ENCODE assay signal across 25 mouse cellular contexts in the genomic region with DNA sequence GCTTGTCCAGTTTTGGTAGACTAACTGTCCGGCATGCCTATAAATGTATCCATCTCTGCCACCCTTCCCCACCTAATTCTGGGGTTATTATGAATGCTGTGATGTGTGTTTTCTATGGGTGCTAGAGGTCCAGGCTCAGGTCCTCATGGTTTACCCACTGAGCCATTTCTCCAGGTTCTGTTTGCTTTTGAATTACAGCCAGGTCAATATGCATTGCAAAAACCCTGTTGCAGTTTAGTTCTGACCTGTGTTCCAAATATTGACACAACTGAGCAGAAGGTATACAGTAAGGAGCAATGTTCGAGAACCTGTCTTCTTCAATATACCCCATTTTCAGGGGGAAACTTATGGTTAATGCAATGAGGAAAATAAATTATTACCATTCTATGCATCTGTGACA.
"Had no signal": no experiment of that assay in that cellular context is flagged by ENCODE, and none has a peak within 500 bp of the region (broad histone marks: within the 10 kb centered on the region; RNA-seq: fewer than 3 reads in every experiment).

No protein-coding gene starts in this region.

- H3K9me3 ChIP-seq: heart, embryonic 13.5 days; heart, embryonic 15.5 days; hindbrain, embryonic 13.5 days; hindbrain, embryonic 15.5 days; kidney, embryonic 15.5 days; limb, embryonic 10.5 days; limb, embryonic 12.5 days; liver, embryonic 13.5 days had no signal

- H3K27me3 ChIP-seq: heart, embryonic 13.5 days; heart, embryonic 15.5 days; hindbrain, embryonic 13.5 days; hindbrain, embryonic 15.5 days; kidney, embryonic 15.5 days; limb, embryonic 12.5 days; liver, embryonic 13.5 days had no signal

- H3K4me3 ChIP-seq: heart, adult 2 months; heart, embryonic 13.5 days; heart, embryonic 15.5 days; hindbrain, embryonic 13.5 days; hindbrain, embryonic 15.5 days; kidney, embryonic 15.5 days; left cerebral cortex, adult 2 months; limb, embryonic 10.5 days; limb, embryonic 12.5 days; liver, embryonic 13.5 days had no signal

- H3K9ac ChIP-seq: forebrain, postnatal 0 days; heart, embryonic 13.5 days; heart, embryonic 15.5 days; hindbrain, embryonic 13.5 days; hindbrain, embryonic 15.5 days; kidney, embryonic 15.5 days; limb, embryonic 12.5 days; liver, embryonic 13.5 days had no signal

- ATAC-seq: forebrain, postnatal 0 days; hindbrain, postnatal 0 days; intestine, embryonic 16.5 days had no signal

- H3K36me3 ChIP-seq: heart, embryonic 13.5 days; heart, embryonic 15.5 days; hindbrain, embryonic 13.5 days; hindbrain, embryonic 15.5 days; kidney, embryonic 15.5 days; limb, embryonic 10.5 days; limb, embryonic 12.5 days; liver, embryonic 13.5 days had no signal

- H3K4me1 ChIP-seq: heart, embryonic 13.5 days; heart, embryonic 15.5 days; hindbrain, embryonic 13.5 days; hindbrain, embryonic 15.5 days; kidney, embryonic 15.5 days; limb, embryonic 10.5 days; limb, embryonic 12.5 days; liver, embryonic 13.5 days had no signal

- DNase-seq: forebrain, postnatal 0 days; gastrocnemius, postnatal 14 days; gastrocnemius, postnatal 36 days; heart, adult 2 months; heart, postnatal 14 days; heart, postnatal 36 days; kidney, adult 11 months; kidney, adult 2 months; kidney, adult 9 months; kidney, postnatal 14 days; kidney, postnatal 36 days; layer of hippocampus, adult 9-11 months; liver, embryonic 13.5 days had no signal

- H3K27ac ChIP-seq: heart, adult 2 months; heart, embryonic 13.5 days; heart, embryonic 15.5 days; hindbrain, embryonic 13.5 days; hindbrain, embryonic 15.5 days; hindbrain, postnatal 0 days; kidney, embryonic 15.5 days; kidney, postnatal 0 days; left cerebral cortex, adult 2 months; limb, embryonic 10.5 days; limb, embryonic 12.5 days; liver, embryonic 13.5 days had no signal

- H3K4me2 ChIP-seq: heart, embryonic 11.5 days; heart, embryonic 13.5 days; heart, embryonic 15.5 days; hindbrain, embryonic 13.5 days; hindbrain, embryonic 15.5 days; kidney, embryonic 15.5 days; limb, embryonic 12.5 days; liver, embryonic 13.5 days had no signal
